Mouse (Mus musculus) hindbrain, postnatal 0 days (tissue): Measurements from ENCODE around the gene Adgrg1. TPM values are rescaled to one million over a fixed set of nuclear protein-coding genes. Genes with fewer than 3 reads are reported as not detected.

ENCODE experiments used
- ATAC-seq: fragments of 200-750 bp; cut with Nextera tagmentation; 2 replicates; pipeline ENCODE4 v1.8.0; 2017; ENCODE audit warnings: mild to moderate bottlenecking, moderate TSS enrichment, moderate library complexity
- DNase-seq: peaks from one replicate; pipeline ENCODE4 v3.0.0-alpha.2; 2015; ENCODE audit warnings: low spot score
- H3K27ac ChIP-seq: fragments of 300-500 bp; sonication (generic); 2 replicates; pipeline ENCODE4 v1.5.1; 2014; ENCODE audit warnings: mild to moderate bottlenecking
- H3K27me3 ChIP-seq: fragments of 300-500 bp; sonication (generic); 2 replicates; pipeline ENCODE4 v1.6.1; 2014; ENCODE audit warnings: low read length, mixed read lengths; ENCODE audit not compliant: insufficient read depth
- H3K36me3 ChIP-seq: fragments of 300-500 bp; sonication (generic); 2 replicates; pipeline ENCODE4 v1.6.1; 2014; ENCODE audit warnings: low read length, mixed read lengths; ENCODE audit not compliant: insufficient read depth
- H3K4me1 ChIP-seq: fragments of 300-500 bp; sonication (generic); 2 replicates; pipeline ENCODE4 v1.6.1; 2014; ENCODE audit warnings: antibody characterized with exemption, low read length, mixed read lengths; ENCODE audit not compliant: insufficient read depth
- H3K4me2 ChIP-seq: fragments of 300-500 bp; sonication (generic); 2 replicates; pipeline ENCODE4 v1.6.1; 2014; ENCODE audit warnings: low read depth, mild to moderate bottlenecking, low read length, moderate library complexity, mixed read lengths
- H3K4me3 ChIP-seq: fragments of 300-500 bp; sonication (generic); 2 replicates; pipeline ENCODE4 v1.5.1; 2014; ENCODE audit warnings: low read length
- H3K9ac ChIP-seq: fragments of 300-500 bp; sonication (generic); replicated peaks from 2 replicates; pipeline ENCODE4 v1.6.1; 2014; ENCODE audit warnings: mild to moderate bottlenecking, low read length, moderate library complexity, mixed read lengths
- H3K9me3 ChIP-seq: fragments of 300-500 bp; sonication (generic); 2 replicates; pipeline ENCODE4 v1.6.1; 2016; ENCODE audit warnings: low read length, mixed read lengths
- CTCF ChIP-seq: IDR thresholded peaks from 2 replicates; pipeline ENCODE4 v1.5.1; 2016; ENCODE audit warnings: antibody characterized with exemption, control low read depth, low read depth
- WGBS: fragments of 180-500 bp; shearing (Covaris S2); extraction: QIAGEN DNeasy Blood & Tissue Kit; methylation state at CpG from one replicate; pipeline ENCODE4 v1.1.7; 2014; 5-methylcytosine and 5-hydroxymethylcytosine counted together
- polyA plus RNA-seq: library from polyadenylated mRNA; unstranded; fragments of >200 nt; fragmentation: Nextera tagmentation; extraction: Ambion mirVana; gene quantifications from 2 replicates; pipeline ENCODE4 v1.2.1, GENCODE M21; 2015
- total RNA-seq: library from RNA; depleted of rRNA; stranded (reverse); fragments of >200 nt; gene quantifications from 2 replicates; pipeline ENCODE4 v1.2.3, GENCODE M21; 2014; rRNA removed

The Adgrg1 gene
- total and polyA plus RNA-seq, 2 experiments from 2014 or later = 105 to 284 TPM

- Histone ChIP-seq H3K27me3 (no peaks in the 10 kb centered on the region), H3K27ac (no peak overlapping the region), H3K9ac (no peak overlapping the region), H3K9me3 (no peaks in the 10 kb centered on the region), H3K36me3 (no peaks in the 10 kb centered on the region), H3K4me1 (no peaks in the 10 kb centered on the region), H3K4me3 (no peak overlapping the region), H3K4me2 (no peak overlapping the region)
- no peak for DNase-seq
- no peak for ATAC-seq
- 84% methylated on average over 6 of the region's 6 CpGs for WGBS
- no peak for TF ChIP-seq CTCF
These were observed 84.1 kb downstream of the Adgrg1 start for GRCm38 (mm10) chr8:95058661-95059060.

- no peaks in the 10 kb centered on the region for H3K4me1 ChIP-seq
- no peak for ATAC-seq
- H3K27me3 ChIP-seq = no peaks in the 10 kb centered on the region
- H3K36me3 ChIP-seq = no peaks in the 10 kb centered on the region
- DNase-seq = no peak
- no peak overlapping the region for H3K9ac ChIP-seq
- H3K4me3 ChIP-seq = no peak overlapping the region
- no peaks in the 10 kb centered on the region for H3K9me3 ChIP-seq
- H3K4me2 ChIP-seq = no peak overlapping the region
- no peak for TF ChIP-seq CTCF
- WGBS = 68% methylated on average over 6 of the region's 6 CpGs
- H3K27ac ChIP-seq = no peak overlapping the region
These were observed 85.4 kb downstream of the Adgrg1 start for GRCm38 (mm10) chr8:95059812-95060533.

Other genes with a start within 250 kb of the Adgrg1 start
- 0.05 TPM in 1 of 2 replicates, not detected in the other for gene Ccl22, start 229.2 kb upstream of the Adgrg1 start, total RNA-seq
- gene Ccl22, start 229.2 kb upstream of the Adgrg1 start, polyA plus RNA-seq = 0.10 and 0.13 TPM in 2 replicates
- gene Cx3cl1, start 202.7 kb upstream of the Adgrg1 start, total RNA-seq = 99.6 and 100 TPM in 2 replicates
- gene Cx3cl1, start 202.7 kb upstream of the Adgrg1 start, polyA plus RNA-seq = 74.1 and 87.9 TPM in 2 replicates
- gene Ccl17, start 164.3 kb upstream of the Adgrg1 start, total RNA-seq = not detected in 2 replicates
- 2.7 and 4.8 TPM in 2 replicates for gene Ccl17, start 164.3 kb upstream of the Adgrg1 start, polyA plus RNA-seq
- gene Coq9, start 136.4 kb upstream of the Adgrg1 start, total RNA-seq = 109 and 133 TPM in 2 replicates
- 54.7 and 59.2 TPM in 2 replicates for gene Coq9, start 136.4 kb upstream of the Adgrg1 start, polyA plus RNA-seq
- 62.5 and 72.6 TPM in 2 replicates for gene Ciapin1, start 136.4 kb upstream of the Adgrg1 start, total RNA-seq
- 139 and 144 TPM in 2 replicates for gene Ciapin1, start 136.4 kb upstream of the Adgrg1 start, polyA plus RNA-seq
- gene Polr2c, start 117.3 kb upstream of the Adgrg1 start, total RNA-seq = 65.3 and 81.6 TPM in 2 replicates
- gene Polr2c, start 117.3 kb upstream of the Adgrg1 start, polyA plus RNA-seq = 102 TPM in 2 replicates
- gene Dok4, start 98.4 kb upstream of the Adgrg1 start, total RNA-seq = 121 and 127 TPM in 2 replicates
- 60.8 and 66.9 TPM in 2 replicates for gene Dok4, start 98.4 kb upstream of the Adgrg1 start, polyA plus RNA-seq
- gene Ccdc102a, start 56.7 kb upstream of the Adgrg1 start, total RNA-seq = 7.8 and 12.8 TPM in 2 replicates
- gene Ccdc102a, start 56.7 kb upstream of the Adgrg1 start, polyA plus RNA-seq = 5.5 and 6.1 TPM in 2 replicates
- not detected in 2 replicates for gene Adgrg5, start 51.1 kb upstream of the Adgrg1 start, total RNA-seq
- gene Adgrg5, start 51.1 kb upstream of the Adgrg1 start, polyA plus RNA-seq = 0.11 TPM in 1 of 2 replicates, not detected in the other
- 1.3 TPM in 2 replicates for gene Adgrg3, start 42.9 kb downstream of the Adgrg1 start, total RNA-seq
- gene Adgrg3, start 42.9 kb downstream of the Adgrg1 start, polyA plus RNA-seq = 0.52 and 0.54 TPM in 2 replicates
- 2.9 and 3.6 TPM in 2 replicates for gene Drc7, start 80.4 kb downstream of the Adgrg1 start, total RNA-seq
- 3.0 and 3.3 TPM in 2 replicates for gene Drc7, start 80.4 kb downstream of the Adgrg1 start, polyA plus RNA-seq
- gene Katnb1, start 106.4 kb downstream of the Adgrg1 start, total RNA-seq = 59.6 and 63.3 TPM in 2 replicates
- 45.3 and 48.4 TPM in 2 replicates for gene Katnb1, start 106.4 kb downstream of the Adgrg1 start, polyA plus RNA-seq
- gene Kifc3, start 228.1 kb downstream of the Adgrg1 start, total RNA-seq = 50.2 and 50.9 TPM in 2 replicates
- 26.6 and 29.0 TPM in 2 replicates for gene Kifc3, start 228.1 kb downstream of the Adgrg1 start, polyA plus RNA-seq